Mouse (Mus musculus) C2C12 (cell line): ENCODE results near the gene Cda. TPM values are rescaled to one million over a fixed set of nuclear protein-coding genes. Genes with fewer than 3 reads are reported as not detected.
A peak's percentile ranks its signal among the peaks of the same experiment; 100 is the strongest.

Experiments
- H3K27me3 ChIP-seq: one replicate; pipeline ENCODE4 v1.6.1; 2011; ENCODE audit not compliant: control insufficient read depth, insufficient read depth, insufficient read length
- H3K36me3 ChIP-seq: one replicate; pipeline ENCODE4 v1.6.1; 2011; ENCODE audit not compliant: control insufficient read depth, insufficient read depth
- H3K4me3 ChIP-seq: one replicate; pipeline ENCODE4 v1.5.1; 2011; ENCODE audit warnings: mild to moderate bottlenecking, control low read depth; ENCODE audit not compliant: poor library complexity, insufficient read depth, severe bottlenecking
- H3K79me2 ChIP-seq: one replicate; pipeline ENCODE4 v1.6.1; 2011; ENCODE audit not compliant: control insufficient read depth, insufficient read depth
- H3K79me3 ChIP-seq: one replicate; pipeline ENCODE4 v1.6.1; 2011; ENCODE audit warnings: low read depth, control low read depth
- H3ac ChIP-seq: one replicate; pipeline ENCODE3; 2011; ENCODE audit warnings: low read depth; ENCODE audit not compliant: control insufficient read depth, insufficient read length
- CEBPB ChIP-seq: IDR thresholded peaks from one replicate; pipeline ENCODE4 v1.6.1; 2011; ENCODE audit warnings: low read depth, mild to moderate bottlenecking, control low read depth, moderate library complexity
- CTCF ChIP-seq: IDR thresholded peaks from one replicate; pipeline ENCODE4 v1.5.1; 2011; ENCODE audit not compliant: control insufficient read depth, insufficient read depth, insufficient read length
- FOSL1 ChIP-seq: IDR thresholded peaks from one replicate; pipeline ENCODE4 v1.8.0; 2011; ENCODE audit warnings: mild to moderate bottlenecking, low read length; ENCODE audit not compliant: poor library complexity, insufficient read depth, severe bottlenecking
- MAX ChIP-seq: IDR thresholded peaks from one replicate; pipeline ENCODE4 v1.6.1; 2011; ENCODE audit warnings: mild to moderate bottlenecking, control low read depth
- MYOD1 ChIP-seq: IDR thresholded peaks from one replicate; pipeline ENCODE4 v1.6.1; 2011; ENCODE audit warnings: low read depth; ENCODE audit not compliant: control insufficient read depth, insufficient read length
- MYOG ChIP-seq: IDR thresholded peaks from one replicate; pipeline ENCODE4 v1.6.1; 2011; ENCODE audit not compliant: control insufficient read depth, insufficient read length; ENCODE audit errors: extremely low read depth
- USF1 ChIP-seq: IDR thresholded peaks from one replicate; pipeline ENCODE4 v1.6.1; 2011; ENCODE audit warnings: low read depth, mild to moderate bottlenecking, control low read depth, moderate library complexity
- polyA plus RNA-seq: library from polyadenylated mRNA; unstranded; fragments of >200 nt; fragmentation: generic; extraction: Trizol; gene quantifications from one replicate; pipeline ENCODE4 v1.2.1, GENCODE M21; 2012; ENCODE audit warnings: missing spikeins

The Cda gene
- polyA plus RNA-seq, 1 experiment, result 8.7 TPM

GRCm38 (mm10) chr4:138362883-138363282 lies 4.9 kb downstream of the Cda start:
- Histone ChIP-seq H3ac (no peak overlapping the region), H3K4me3 (no peak overlapping the region), H3K36me3 (no peaks in the 10 kb centered on the region), H3K27me3 (no peaks in the 10 kb centered on the region), H3K79me3 (no peaks in the 10 kb centered on the region), H3K79me2 (no peaks in the 10 kb centered on the region)
- TF ChIP-seq MYOD1 (no peak), FOSL1 (no peak), CTCF (no peak), CEBPB (no peak), USF1 (no peak), MAX (no peak), MYOG (no peak)

- Histone ChIP-seq H3ac (no peak overlapping the region), H3K79me2 (no peaks in the 10 kb centered on the region), H3K79me3 (no peaks in the 10 kb centered on the region), H3K27me3 (no peaks in the 10 kb centered on the region), H3K4me3 (no peak overlapping the region), H3K36me3 (no peaks in the 10 kb centered on the region)
- TF ChIP-seq MAX, result no peak
- no peak for TF ChIP-seq MYOG
- TF ChIP-seq USF1, result no peak
- no peak for TF ChIP-seq MYOD1
- TF ChIP-seq CTCF, result no peak
- no peak for TF ChIP-seq CEBPB
- no peak for TF ChIP-seq FOSL1
Measured at GRCm38 (mm10) chr4:138361370-138361821, 6.4 kb downstream of the Cda start.

GRCm38 (mm10) chr4:138358176-138358575 lies 9.6 kb downstream of the Cda start:
- H3K27me3 ChIP-seq, result no peaks in the 10 kb centered on the region
- no peaks in the 10 kb centered on the region for H3K36me3 ChIP-seq
- H3ac ChIP-seq, result no peak overlapping the region
- H3K4me3 ChIP-seq, result no peak overlapping the region
- H3K79me3 ChIP-seq, result no peaks in the 10 kb centered on the region
- no peaks in the 10 kb centered on the region for H3K79me2 ChIP-seq
- TF ChIP-seq MYOG (no peak), CTCF (no peak), MYOD1 (no peak), FOSL1 (no peak), MAX (no peak), CEBPB (no peak), USF1 (no peak)

GRCm38 (mm10) chr4:138356551-138356950 lies 11.2 kb downstream of the Cda start:
- TF ChIP-seq MAX, result no peak
- TF ChIP-seq MYOG, result no peak
- TF ChIP-seq USF1, result no peak
- peak; percentile 56 for TF ChIP-seq FOSL1
- peak overlapping the region; percentile 30 for H3ac ChIP-seq

GRCm38 (mm10) chr4:138356141-138356540 lies 11.7 kb downstream of the Cda start:
- TF ChIP-seq MYOD1 (no peak), MYOG (no peak), MAX (no peak), CTCF (no peak), CEBPB (no peak), USF1 (no peak), FOSL1 (no peak)
- H3K36me3 ChIP-seq, result no peaks in the 10 kb centered on the region
- no peaks in the 10 kb centered on the region for H3K27me3 ChIP-seq
- no peak overlapping the region for H3K4me3 ChIP-seq
- H3ac ChIP-seq, result peak overlapping the region; percentile 8
- H3K79me2 ChIP-seq, result no peaks in the 10 kb centered on the region
- no peaks in the 10 kb centered on the region for H3K79me3 ChIP-seq

More at GRCm38 (mm10) chr4:138356551-138356950, 11.2 kb downstream of the Cda start:
- H3K4me3 ChIP-seq, result no peak overlapping the region
- H3K79me2 ChIP-seq, result no peaks in the 10 kb centered on the region
- no peaks in the 10 kb centered on the region for H3K27me3 ChIP-seq
- H3K36me3 ChIP-seq, result no peaks in the 10 kb centered on the region
- no peaks in the 10 kb centered on the region for H3K79me3 ChIP-seq

GRCm38 (mm10) chr4:138355496-138355895 lies 12.3 kb downstream of the Cda start:
- H3K27me3 ChIP-seq, result no peaks in the 10 kb centered on the region
- TF ChIP-seq USF1 (no peak), MYOG (no peak), MAX (no peak), MYOD1 (no peak)
- H3ac ChIP-seq, result no peak overlapping the region
- no peaks in the 10 kb centered on the region for H3K79me3 ChIP-seq
- H3K4me3 ChIP-seq, result no peak overlapping the region
- no peaks in the 10 kb centered on the region for H3K79me2 ChIP-seq
- H3K36me3 ChIP-seq, result no peaks in the 10 kb centered on the region
